Mouse (Mus musculus): ENCODE measurements around the gene Plekhm2. TPM values are rescaled to one million over a fixed set of nuclear protein-coding genes. Genes with fewer than 3 reads are reported as not detected.
A peak's percentile ranks its signal among the peaks of the same experiment; 100 is the strongest.

Gene Plekhm2
- polyA plus RNA-seq, 1 experiment = 24.5 TPM

- no peaks in the 10 kb centered on the region for H3K4me1 ChIP-seq (ENCODE audit: control insufficient read depth, insufficient read depth, low read length)
- no peak overlapping the region for H3K4me3 ChIP-seq (replicated peaks; ENCODE audit: control insufficient read depth, low read depth, low read length)
- no peak overlapping the region for H3K27ac ChIP-seq (ENCODE audit: control insufficient read depth, insufficient read depth, low read depth, low read length, poor library complexity)
- no peak for TF ChIP-seq CTCF (IDR thresholded peaks at IDR 0.05; ENCODE audit: control insufficient read depth, insufficient read depth, low read length)
- no peak for TF ChIP-seq POLR2A (IDR thresholded peaks at IDR 0.05; ENCODE audit: borderline replicate concordance, control insufficient read depth, low read depth, low read length)
- WGBS = 13% methylated on average over 19 of the region's 19 CpGs
Measured at GRCm38 (mm10) chr4:141598199-141598893, 66.4 kb downstream of the Plekhm2 start.

- no peak overlapping the region for H3K27ac ChIP-seq (ENCODE audit: control insufficient read depth, insufficient read depth, low read depth, low read length, poor library complexity)
- no peak overlapping the region for H3K4me3 ChIP-seq (replicated peaks; ENCODE audit: control insufficient read depth, low read depth, low read length)
- 79% methylated on average over 8 of the region's 8 CpGs for WGBS
- TF ChIP-seq CTCF (IDR thresholded peaks at IDR 0.05; ENCODE audit: control insufficient read depth, insufficient read depth, low read length) (no peak), POLR2A (IDR thresholded peaks at IDR 0.05; ENCODE audit: borderline replicate concordance, control insufficient read depth, low read depth, low read length) (no peak)
- H3K4me1 ChIP-seq (ENCODE audit: control insufficient read depth, insufficient read depth, low read length) = no peaks in the 10 kb centered on the region
Measured at GRCm38 (mm10) chr4:141596700-141597328, 67.9 kb downstream of the Plekhm2 start.

- WGBS = 69% methylated on average over 9 of the region's 9 CpGs
- TF ChIP-seq CTCF (IDR thresholded peaks at IDR 0.05; ENCODE audit: control insufficient read depth, insufficient read depth, low read length) = 0 out of 2 replicates have a peak, but pooled peaks have one; percentile 11
- no peak for TF ChIP-seq POLR2A (IDR thresholded peaks at IDR 0.05; ENCODE audit: borderline replicate concordance, control insufficient read depth, low read depth, low read length)
- Histone ChIP-seq H3K27ac (ENCODE audit: control insufficient read depth, insufficient read depth, low read depth, low read length, poor library complexity) (no peak overlapping the region), H3K4me3 (replicated peaks; ENCODE audit: control insufficient read depth, low read depth, low read length) (no peak overlapping the region), H3K4me1 (ENCODE audit: control insufficient read depth, insufficient read depth, low read length) (no peaks in the 10 kb centered on the region)
Measured at GRCm38 (mm10) chr4:141595605-141596268, 69.0 kb downstream of the Plekhm2 start.

GRCm38 (mm10) chr4:141595138-141595537 is 69.6 kb downstream of the Plekhm2 start:
- no peaks in the 10 kb centered on the region for H3K4me1 ChIP-seq (ENCODE audit: control insufficient read depth, insufficient read depth, low read length)
- H3K27ac ChIP-seq (ENCODE audit: control insufficient read depth, insufficient read depth, low read depth, low read length, poor library complexity) = no peak overlapping the region
- TF ChIP-seq CTCF (IDR thresholded peaks at IDR 0.05; ENCODE audit: control insufficient read depth, insufficient read depth, low read length) (no peak), POLR2A (IDR thresholded peaks at IDR 0.05; ENCODE audit: borderline replicate concordance, control insufficient read depth, low read depth, low read length) (no peak)
- 83% methylated on average over 11 of the region's 11 CpGs for WGBS
- no peak overlapping the region for H3K4me3 ChIP-seq (replicated peaks; ENCODE audit: control insufficient read depth, low read depth, low read length)

- H3K4me1 ChIP-seq (ENCODE audit: control insufficient read depth, insufficient read depth, low read length) = no peaks in the 10 kb centered on the region
- peak; percentile 86 for TF ChIP-seq CTCF (IDR thresholded peaks at IDR 0.05; ENCODE audit: control insufficient read depth, insufficient read depth, low read length)
- TF ChIP-seq POLR2A (IDR thresholded peaks at IDR 0.05; ENCODE audit: borderline replicate concordance, control insufficient read depth, low read depth, low read length) = no peak
- H3K4me3 ChIP-seq (replicated peaks; ENCODE audit: control insufficient read depth, low read depth, low read length) = no peak overlapping the region
- 16% methylated on average over 3 of the region's 3 CpGs for WGBS
- no peak overlapping the region for H3K27ac ChIP-seq (ENCODE audit: control insufficient read depth, insufficient read depth, low read depth, low read length, poor library complexity)
Measured at GRCm38 (mm10) chr4:141591547-141591946, 73.2 kb downstream of the Plekhm2 start.

GRCm38 (mm10) chr4:141583919-141584318 is 80.8 kb downstream of the Plekhm2 start:
- Histone ChIP-seq H3K4me3 (replicated peaks; ENCODE audit: control insufficient read depth, low read depth, low read length) (no peak overlapping the region), H3K27ac (ENCODE audit: control insufficient read depth, insufficient read depth, low read depth, low read length, poor library complexity) (no peak overlapping the region), H3K4me1 (ENCODE audit: control insufficient read depth, insufficient read depth, low read length) (no peaks in the 10 kb centered on the region)
- WGBS = 68% methylated on average over 8 of the region's 8 CpGs
- TF ChIP-seq CTCF (IDR thresholded peaks at IDR 0.05; ENCODE audit: control insufficient read depth, insufficient read depth, low read length) = no peak

- H3K27ac ChIP-seq (ENCODE audit: control insufficient read depth, insufficient read depth, low read depth, low read length, poor library complexity) = no peak overlapping the region
- 88% methylated on average over 13 of the region's 13 CpGs for WGBS
- TF ChIP-seq CTCF (IDR thresholded peaks at IDR 0.05; ENCODE audit: control insufficient read depth, insufficient read depth, low read length) = no peak
- no peak for TF ChIP-seq POLR2A (IDR thresholded peaks at IDR 0.05; ENCODE audit: borderline replicate concordance, control insufficient read depth, low read depth, low read length)
- H3K4me1 ChIP-seq (ENCODE audit: control insufficient read depth, insufficient read depth, low read length) = no peaks in the 10 kb centered on the region
- H3K4me3 ChIP-seq (replicated peaks; ENCODE audit: control insufficient read depth, low read depth, low read length) = no peak overlapping the region
Measured at GRCm38 (mm10) chr4:141581051-141581450, 83.6 kb downstream of the Plekhm2 start.

GRCm38 (mm10) chr4:141578833-141579232 is 85.9 kb downstream of the Plekhm2 start:
- H3K4me3 ChIP-seq (replicated peaks; ENCODE audit: control insufficient read depth, low read depth, low read length) = no peak overlapping the region
- no peak overlapping the region for H3K27ac ChIP-seq (ENCODE audit: control insufficient read depth, insufficient read depth, low read depth, low read length, poor library complexity)
- H3K4me1 ChIP-seq (ENCODE audit: control insufficient read depth, insufficient read depth, low read length) = peaks cover 2% of the 10 kb centered on the region; the same call in 1 of the 2 replicates
- TF ChIP-seq CTCF (IDR thresholded peaks at IDR 0.05; ENCODE audit: control insufficient read depth, insufficient read depth, low read length) (no peak), POLR2A (IDR thresholded peaks at IDR 0.05; ENCODE audit: borderline replicate concordance, control insufficient read depth, low read depth, low read length) (no peak)
- 35% methylated on average over 3 of the region's 3 CpGs for WGBS
